Mouse (Mus musculus) MEL (cell line): ENCODE measurements at regions not wholly inside any gene's neighbourhood (a gene's known extent, or its start where the extent isn't known, plus 50 kb on each side); places are given as distances from the start of the nearest gene placed in this dataset.

Experiments
- DNase-seq: peaks from one replicate; pipeline ENCODE4 v3.0.0; 2011; ENCODE audit warnings: low read depth, low spot score
- H3K27ac ChIP-seq: 2 replicates; pipeline ENCODE4 v1.5.1; 2012; ENCODE audit warnings: low read depth, mild to moderate bottlenecking, control low read depth, low read length, moderate library complexity; ENCODE audit not compliant: control insufficient read depth
- H3K27me3 ChIP-seq, 2 experiments: fragments of 150-350 bp in 1 of 2; sonication (generic) in 1 of 2; 2 replicates each; pipeline ENCODE4 v1.6.1; 2012; ENCODE audit warnings: low read length in 2 of 2, mild to moderate bottlenecking in 2 of 2, improper control_type of control experiment in 1 of 2, moderate library complexity in 1 of 2; ENCODE audit not compliant: insufficient read depth in 2 of 2, control insufficient read depth in 1 of 2
- H3K36me3 ChIP-seq, 2 experiments: 2 replicates each; pipeline ENCODE4 v1.6.1; 2012 to 2014; ENCODE audit warnings: low read length in 2 of 2, improper control_type of control experiment in 1 of 2, inconsistent platforms in 1 of 2, mild to moderate bottlenecking in 1 of 2; ENCODE audit not compliant: insufficient read depth in 2 of 2, control insufficient read depth in 1 of 2
- H3K4me1 ChIP-seq, 2 experiments: fragments of 150-350 bp in 1 of 2; sonication (generic) in 1 of 2; 2 replicates each; pipeline ENCODE4 v1.6.1; 2012; ENCODE audit warnings: low read length in 2 of 2, improper control_type of control experiment in 1 of 2, mild to moderate bottlenecking in 1 of 2; ENCODE audit not compliant: insufficient read depth in 2 of 2, control insufficient read depth in 1 of 2
- H3K4me3 ChIP-seq, 2 experiments: fragments of 150-350 bp in 1 of 2; sonication (generic) in 1 of 2; 2 replicates each; pipeline ENCODE4 v1.5.1; 2012; ENCODE audit warnings: low read depth in 2 of 2, low read length in 2 of 2, mild to moderate bottlenecking in 2 of 2, moderate library complexity in 2 of 2, control low read depth in 1 of 2, improper control_type of control experiment in 1 of 2; ENCODE audit not compliant: control insufficient read depth in 1 of 2, insufficient read depth in 1 of 2
- H3K79me2 ChIP-seq: 2 replicates; pipeline ENCODE4 v1.6.1; 2012; ENCODE audit warnings: mild to moderate bottlenecking, low read length, moderate library complexity; ENCODE audit not compliant: control insufficient read depth, poor library complexity, insufficient read depth
- H3K9ac ChIP-seq: 2 replicates; pipeline ENCODE4 v1.6.1; 2012; ENCODE audit warnings: low read depth, mild to moderate bottlenecking, control low read depth, low read length, moderate library complexity; ENCODE audit not compliant: control insufficient read depth, poor library complexity, severe bottlenecking
- H3K9me3 ChIP-seq: fragments of 150-350 bp; sonication (generic); replicated peaks from 2 replicates; pipeline ENCODE4 v1.6.1; 2012; ENCODE audit warnings: mild to moderate bottlenecking, low read length, improper control_type of control experiment, moderate library complexity; ENCODE audit not compliant: insufficient read depth
- CHD1 ChIP-seq: IDR thresholded peaks from 2 replicates; pipeline ENCODE4 v1.6.1; 2012; ENCODE audit warnings: low read depth, mild to moderate bottlenecking, inconsistent platforms, low read length, improper control_type of control experiment
- CTCF ChIP-seq, 3 experiments: IDR thresholded peaks in 2 of 3; conservative IDR thresholded peaks in 1 of 3; 2 replicates each; pipeline ENCODE4 v1.5.1; 2011 to 2012; ENCODE audit warnings: low read length in 3 of 3, low read depth in 2 of 3, mild to moderate bottlenecking in 2 of 3, improper control_type of control experiment in 1 of 3, inconsistent platforms in 1 of 3, mixed read lengths in 1 of 3, moderate library complexity in 1 of 3; ENCODE audit not compliant: control insufficient read depth in 1 of 3, insufficient read depth in 1 of 3, poor library complexity in 1 of 3, severe bottlenecking in 1 of 3
- ELF1 ChIP-seq: IDR thresholded peaks from 2 replicates; pipeline ENCODE4 v1.6.1; 2014; ENCODE audit warnings: low read depth, mild to moderate bottlenecking, inconsistent platforms, low read length, improper control_type of control experiment, moderate library complexity
- GABPA ChIP-seq: IDR thresholded peaks from 2 replicates; pipeline ENCODE4 v1.6.1; 2012; ENCODE audit warnings: low read depth, mild to moderate bottlenecking, inconsistent platforms, low read length, improper control_type of control experiment, moderate library complexity
- GATA1 ChIP-seq: IDR thresholded peaks from 2 replicates; pipeline ENCODE4 v1.6.1; 2011; ENCODE audit warnings: low read depth, low read length, improper control_type of control experiment
- JUND ChIP-seq: IDR thresholded peaks from 2 replicates; pipeline ENCODE4 v1.6.1; 2011; ENCODE audit warnings: low read depth, mild to moderate bottlenecking, improper control_type of control experiment, low read length
- MAZ ChIP-seq: IDR thresholded peaks from 2 replicates; pipeline ENCODE4 v1.6.1; 2012; ENCODE audit warnings: low read depth, mild to moderate bottlenecking, inconsistent platforms, low read length, improper control_type of control experiment
- MEF2A ChIP-seq: IDR thresholded peaks from 2 replicates; pipeline ENCODE4 v1.6.1; 2014; ENCODE audit warnings: low read depth, mild to moderate bottlenecking, inconsistent platforms, low read length, improper control_type of control experiment; ENCODE audit not compliant: poor library complexity, insufficient replicate concordance, severe bottlenecking; ENCODE audit errors: extremely low read depth
- MXI1 ChIP-seq: IDR thresholded peaks from 2 replicates; pipeline ENCODE4 v1.6.1; 2011; ENCODE audit warnings: mild to moderate bottlenecking, low read depth, low read length, improper control_type of control experiment
- MYB ChIP-seq: IDR thresholded peaks from 2 replicates; pipeline ENCODE4 v1.6.1; 2011; ENCODE audit warnings: mild to moderate bottlenecking, low read depth, low read length, improper control_type of control experiment
- NRF1 ChIP-seq: IDR thresholded peaks from 2 replicates; pipeline ENCODE4 v1.6.1; 2014; ENCODE audit warnings: low read depth, mild to moderate bottlenecking, inconsistent platforms, low read length, improper control_type of control experiment, moderate library complexity; ENCODE audit not compliant: poor library complexity, insufficient read depth, severe bottlenecking
- POLR2A ChIP-seq, 2 experiments: IDR thresholded peaks; 2 replicates each; pipeline ENCODE4 v1.6.1; 2011 to 2012; ENCODE audit warnings: low read length in 2 of 2, mild to moderate bottlenecking in 2 of 2, control low read depth in 1 of 2, improper control_type of control experiment in 1 of 2, low read depth in 1 of 2, moderate library complexity in 1 of 2; ENCODE audit not compliant: control insufficient read depth in 1 of 2, insufficient read depth in 1 of 2, poor library complexity in 1 of 2
- POLR2AphosphoS2 ChIP-seq: IDR thresholded peaks from 2 replicates; pipeline ENCODE4 v1.6.1; 2011; ENCODE audit warnings: low read length, improper control_type of control experiment
- POLR2AphosphoS5 ChIP-seq: IDR thresholded peaks from 2 replicates; pipeline ENCODE4 v1.6.1; 2012; ENCODE audit warnings: low read depth, borderline replicate concordance, mild to moderate bottlenecking, inconsistent platforms, low read length, moderate library complexity, mixed read lengths
- RAD21 ChIP-seq: IDR thresholded peaks from 2 replicates; pipeline ENCODE4 v1.6.1; 2011; ENCODE audit warnings: mild to moderate bottlenecking, low read depth, low read length, improper control_type of control experiment
- SMC3 ChIP-seq: IDR thresholded peaks from 2 replicates; pipeline ENCODE4 v1.6.1; 2011; ENCODE audit warnings: low read depth, low read length, improper control_type of control experiment
- TAL1 ChIP-seq: IDR thresholded peaks from 2 replicates; pipeline ENCODE4 v1.6.1; 2012; ENCODE audit warnings: mild to moderate bottlenecking, inconsistent platforms, low read length, moderate library complexity, mixed read lengths
- TBP ChIP-seq: IDR thresholded peaks from 2 replicates; pipeline ENCODE4 v1.8.0; 2011; ENCODE audit warnings: low read depth, low read length, improper control_type of control experiment
- TCF12 ChIP-seq: IDR thresholded peaks from 2 replicates; pipeline ENCODE4 v1.6.1; 2014; ENCODE audit warnings: low read depth, mild to moderate bottlenecking, inconsistent platforms, low read length, improper control_type of control experiment, moderate library complexity
- USF2 ChIP-seq, 2 experiments: IDR thresholded peaks; 2 replicates each; pipeline ENCODE4 v1.6.1; 2011 to 2012; ENCODE audit warnings: improper control_type of control experiment in 2 of 2, low read length in 2 of 2, borderline replicate concordance in 1 of 2, inconsistent platforms in 1 of 2, low read depth in 1 of 2, mild to moderate bottlenecking in 1 of 2; ENCODE audit not compliant: insufficient read depth in 1 of 2
- ZC3H11A ChIP-seq: IDR thresholded peaks from 2 replicates; pipeline ENCODE4 v1.6.1; 2012; ENCODE audit warnings: low read depth, mild to moderate bottlenecking, inconsistent platforms, low read length, improper control_type of control experiment
- ZKSCAN1 ChIP-seq: IDR thresholded peaks from 2 replicates; pipeline ENCODE4 v1.6.1; 2012; ENCODE audit warnings: low read depth, mild to moderate bottlenecking, inconsistent platforms, low read length, improper control_type of control experiment, moderate library complexity

- H3K9ac ChIP-seq, result no peak overlapping the region
- TF ChIP-seq MAZ (no peak), POLR2AphosphoS2 (no peak), ELF1 (no peak), CTCF (IDR thresholded peaks at IDR 0.05 in 2 of 3, conservative IDR thresholded peaks at IDR 0.05 in 1 of 3; ENCODE audit: control insufficient read depth in 1 of 3, insufficient read depth in 1 of 3, low read depth in 2 of 3, low read length in 3 of 3, poor library complexity in 1 of 3, severe bottlenecking in 1 of 3) (no peak), MXI1 (no peak), POLR2AphosphoS5 (no peak), SMC3 (no peak), CHD1 (no peak), GABPA (no peak), POLR2A (IDR thresholded peaks at IDR 0.05; ENCODE audit: control insufficient read depth in 1 of 2, insufficient read depth in 1 of 2, low read depth in 1 of 2, low read length in 2 of 2, poor library complexity in 1 of 2) (no peak), JUND (no peak), USF2 (IDR thresholded peaks at IDR 0.05; ENCODE audit: borderline replicate concordance in 1 of 2, insufficient read depth in 1 of 2, low read depth in 1 of 2, low read length in 2 of 2) (no peak), MYB (no peak), RAD21 (no peak), ZKSCAN1 (no peak), TBP (no peak), MEF2A (no peak), TCF12 (no peak), NRF1 (no peak)
- TF ChIP-seq, all 39 proteins: peak for 0
- no peaks in the 10 kb centered on the region for H3K79me2 ChIP-seq
- H3K27me3 ChIP-seq, result no peaks in the 10 kb centered on the region
- H3K9me3 ChIP-seq, result no peaks in the 10 kb centered on the region
- no peak overlapping the region for H3K4me3 ChIP-seq
- H3K4me1 ChIP-seq, result no peaks in the 10 kb centered on the region
- no peaks in the 10 kb centered on the region for H3K36me3 ChIP-seq
- no peak overlapping the region for H3K27ac ChIP-seq
- no peak for DNase-seq
These were observed 342.5 kb upstream of the Tle4 start for GRCm38 (mm10) chr19:14940207-14940952.

GRCm38 (mm10) chr19:14922238-14922637 is 324.4 kb upstream of the Tle4 start:
- H3K27me3 ChIP-seq, result no peaks in the 10 kb centered on the region
- H3K9me3 ChIP-seq, result no peaks in the 10 kb centered on the region
- H3K36me3 ChIP-seq, result no peaks in the 10 kb centered on the region
- H3K9ac ChIP-seq, result no peak overlapping the region
- no peak overlapping the region for H3K4me3 ChIP-seq
- peak; percentile 1 for DNase-seq
- no peaks in the 10 kb centered on the region for H3K4me1 ChIP-seq
- no peaks in the 10 kb centered on the region for H3K79me2 ChIP-seq
- no peak for TF ChIP-seq CTCF (IDR thresholded peaks at IDR 0.05 in 2 of 3, conservative IDR thresholded peaks at IDR 0.05 in 1 of 3; ENCODE audit: control insufficient read depth in 1 of 3, insufficient read depth in 1 of 3, low read depth in 2 of 3, low read length in 3 of 3, poor library complexity in 1 of 3, severe bottlenecking in 1 of 3)
- no peak for TF ChIP-seq TAL1
- TF ChIP-seq POLR2A (IDR thresholded peaks at IDR 0.05; ENCODE audit: control insufficient read depth in 1 of 2, insufficient read depth in 1 of 2, low read depth in 1 of 2, low read length in 2 of 2, poor library complexity in 1 of 2), result no peak
- no peak for TF ChIP-seq ZKSCAN1
- no peak for TF ChIP-seq MEF2A
- no peak for TF ChIP-seq MYB
- TF ChIP-seq ZC3H11A, result no peak
- no peak for TF ChIP-seq POLR2AphosphoS2
- no peak for TF ChIP-seq GATA1
- TF ChIP-seq, all 39 proteins: peak for 0
- H3K27ac ChIP-seq, result no peak overlapping the region
